Mouse (Mus musculus) C2C12 (cell line): Measurements from ENCODE around the gene Sf3a1. TPM values are rescaled to one million over a fixed set of nuclear protein-coding genes. Genes with fewer than 3 reads are reported as not detected.

Experiments used
- H3K27me3 ChIP-seq: one replicate; pipeline ENCODE4 v1.6.1; 2011; ENCODE audit not compliant: control insufficient read depth, insufficient read depth, insufficient read length
- H3K36me3 ChIP-seq: one replicate; pipeline ENCODE4 v1.6.1; 2011; ENCODE audit not compliant: control insufficient read depth, insufficient read depth
- H3K4me3 ChIP-seq: one replicate; pipeline ENCODE4 v1.5.1; 2011; ENCODE audit warnings: mild to moderate bottlenecking, control low read depth; ENCODE audit not compliant: poor library complexity, insufficient read depth, severe bottlenecking
- H3K79me2 ChIP-seq: one replicate; pipeline ENCODE4 v1.6.1; 2011; ENCODE audit not compliant: control insufficient read depth, insufficient read depth
- H3K79me3 ChIP-seq: one replicate; pipeline ENCODE4 v1.6.1; 2011; ENCODE audit warnings: low read depth, control low read depth
- H3ac ChIP-seq: one replicate; pipeline ENCODE3; 2011; ENCODE audit warnings: low read depth; ENCODE audit not compliant: control insufficient read depth, insufficient read length
- CEBPB ChIP-seq: IDR thresholded peaks from one replicate; pipeline ENCODE4 v1.6.1; 2011; ENCODE audit warnings: low read depth, mild to moderate bottlenecking, control low read depth, moderate library complexity
- CTCF ChIP-seq: IDR thresholded peaks from one replicate; pipeline ENCODE4 v1.5.1; 2011; ENCODE audit not compliant: control insufficient read depth, insufficient read depth, insufficient read length
- FOSL1 ChIP-seq: IDR thresholded peaks from one replicate; pipeline ENCODE4 v1.8.0; 2011; ENCODE audit warnings: mild to moderate bottlenecking, low read length; ENCODE audit not compliant: poor library complexity, insufficient read depth, severe bottlenecking
- MAX ChIP-seq: IDR thresholded peaks from one replicate; pipeline ENCODE4 v1.6.1; 2011; ENCODE audit warnings: mild to moderate bottlenecking, control low read depth
- MYOD1 ChIP-seq: IDR thresholded peaks from one replicate; pipeline ENCODE4 v1.6.1; 2011; ENCODE audit warnings: low read depth; ENCODE audit not compliant: control insufficient read depth, insufficient read length
- MYOG ChIP-seq: IDR thresholded peaks from one replicate; pipeline ENCODE4 v1.6.1; 2011; ENCODE audit not compliant: control insufficient read depth, insufficient read length; ENCODE audit errors: extremely low read depth
- USF1 ChIP-seq: IDR thresholded peaks from one replicate; pipeline ENCODE4 v1.6.1; 2011; ENCODE audit warnings: low read depth, mild to moderate bottlenecking, control low read depth, moderate library complexity
- polyA plus RNA-seq: library from polyadenylated mRNA; unstranded; fragments of >200 nt; fragmentation: generic; extraction: Trizol; gene quantifications from one replicate; pipeline ENCODE4 v1.2.1, GENCODE M21; 2012; ENCODE audit warnings: missing spikeins

Gene Sf3a1
- polyA plus RNA-seq, 1 experiment = 64.9 TPM

- TF ChIP-seq FOSL1 (no peak), CTCF (no peak), MYOD1 (no peak), MYOG (no peak), USF1 (no peak), MAX (no peak), CEBPB (no peak)
- H3K4me3 ChIP-seq = peak overlapping the region; percentile 67
- H3ac ChIP-seq = peak overlapping the region; percentile 84
- H3K36me3 ChIP-seq = peaks cover 10% of the 10 kb centered on the region
- H3K79me3 ChIP-seq = no peaks in the 10 kb centered on the region
- peaks cover 34% of the 10 kb centered on the region for H3K79me2 ChIP-seq
- H3K27me3 ChIP-seq = no peaks in the 10 kb centered on the region
Measured at GRCm38 (mm10) chr11:4187318-4187700, 27.2 kb downstream of the Sf3a1 start.

GRCm38 (mm10) chr11:4189182-4189581 lies 29.0 kb downstream of the Sf3a1 start:
- Histone ChIP-seq H3K79me3 (no peaks in the 10 kb centered on the region), H3K36me3 (peaks cover 7% of the 10 kb centered on the region), H3K27me3 (no peaks in the 10 kb centered on the region), H3K4me3 (no peak overlapping the region), H3K79me2 (peaks cover 42% of the 10 kb centered on the region), H3ac (no peak overlapping the region)
- TF ChIP-seq USF1 (no peak), MYOD1 (no peak), FOSL1 (no peak), MYOG (no peak), MAX (no peak), CEBPB (no peak), CTCF (no peak)

GRCm38 (mm10) chr11:4190677-4191076 lies 30.5 kb downstream of the Sf3a1 start:
- H3K79me3 ChIP-seq = no peaks in the 10 kb centered on the region
- H3K4me3 ChIP-seq = no peak overlapping the region
- no peaks in the 10 kb centered on the region for H3K27me3 ChIP-seq
- no peak overlapping the region for H3ac ChIP-seq
- peaks cover 44% of the 10 kb centered on the region for H3K79me2 ChIP-seq
- TF ChIP-seq MAX = no peak
- TF ChIP-seq FOSL1 = no peak
- TF ChIP-seq MYOG = no peak
- no peak for TF ChIP-seq USF1
- no peak for TF ChIP-seq MYOD1
- TF ChIP-seq CEBPB = no peak
- no peak for TF ChIP-seq CTCF
- peaks cover 7% of the 10 kb centered on the region for H3K36me3 ChIP-seq

DNA sequence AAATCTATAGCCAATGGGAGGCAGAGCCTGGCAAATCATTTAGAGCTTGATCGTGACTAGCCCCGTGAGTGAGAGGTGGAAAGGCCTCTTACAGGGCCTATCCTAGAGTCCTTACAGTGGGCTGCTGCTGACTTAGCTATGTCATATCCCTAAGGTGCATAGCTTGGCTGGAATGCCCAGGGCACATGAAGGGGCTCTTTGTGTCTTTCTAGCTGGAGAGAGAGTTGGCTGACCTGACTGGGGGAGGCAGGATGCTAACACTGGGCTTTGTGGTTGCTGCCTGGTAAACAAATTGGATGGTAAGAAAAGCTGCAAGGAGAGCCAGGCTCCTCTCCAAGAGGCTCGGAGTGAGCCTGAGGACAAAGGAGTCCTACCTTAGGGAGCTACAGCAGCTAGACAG lies 32.6 kb downstream of the Sf3a1 start:
- peaks cover 45% of the 10 kb centered on the region for H3K79me2 ChIP-seq
- H3K79me3 ChIP-seq = peaks cover 2% of the 10 kb centered on the region
- peaks cover 7% of the 10 kb centered on the region for H3K36me3 ChIP-seq
- H3ac ChIP-seq = no peak overlapping the region
- no peaks in the 10 kb centered on the region for H3K27me3 ChIP-seq
- no peak overlapping the region for H3K4me3 ChIP-seq
- TF ChIP-seq MAX (no peak), MYOD1 (no peak), USF1 (no peak), FOSL1 (no peak), CEBPB (no peak), MYOG (no peak), CTCF (no peak)

GRCm38 (mm10) chr11:4193420-4193819 lies 33.3 kb downstream of the Sf3a1 start:
- no peaks in the 10 kb centered on the region for H3K27me3 ChIP-seq
- H3ac ChIP-seq = no peak overlapping the region
- H3K36me3 ChIP-seq = peaks cover 7% of the 10 kb centered on the region
- no peak overlapping the region for H3K4me3 ChIP-seq
- peaks cover 38% of the 10 kb centered on the region for H3K79me2 ChIP-seq
- H3K79me3 ChIP-seq = peaks cover 2% of the 10 kb centered on the region
- TF ChIP-seq CEBPB (no peak), MYOD1 (no peak), CTCF (no peak), FOSL1 (no peak), MYOG (no peak), USF1 (no peak), MAX (no peak)
